Mouse (Mus musculus): ENCODE measurements around the gene Tmsb4x. TPM values are rescaled to one million over a fixed set of nuclear protein-coding genes. Genes with fewer than 3 reads are reported as not detected.

The Tmsb4x gene
- polyA plus RNA-seq, 1 experiment from 2014 or later = 2,801 TPM

DNA sequence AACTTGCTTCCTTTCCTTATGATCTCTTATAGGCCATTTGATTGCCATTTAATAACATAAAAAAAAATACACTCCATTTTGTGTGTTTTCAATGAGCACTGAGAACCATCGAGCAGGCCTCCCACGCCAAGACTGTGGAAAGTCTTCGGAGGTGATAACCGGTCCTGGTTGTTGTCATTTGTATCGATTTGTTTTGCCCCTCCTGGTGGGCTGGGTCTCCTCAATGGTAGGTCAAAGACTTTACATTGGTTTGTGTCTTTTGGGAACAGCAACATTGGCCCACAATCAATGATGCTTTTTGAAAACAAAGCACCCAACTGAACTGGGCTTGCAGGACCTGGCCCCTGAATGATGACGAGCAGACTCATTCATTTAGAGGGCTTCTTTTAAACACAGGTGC lies 18.6 kb upstream of the Tmsb4x start:
- 84% methylated on average over 6 of the region's 6 CpGs for WGBS
- no peak overlapping the region for H3K9ac ChIP-seq (ENCODE audit: low read length)
- H3K4me3 ChIP-seq (ENCODE audit: control insufficient read depth in 1 of 2, insufficient read depth in 1 of 2, low read depth in 1 of 2, low read length in 2 of 2) = no peak overlapping the region
- ATAC-seq (ENCODE audit: insufficient number of reproducible peaks, insufficient read depth, low FRiP score, low read depth) = no peak
- no peaks in the 10 kb centered on the region for H3K36me3 ChIP-seq (ENCODE audit: control insufficient read depth, insufficient read depth, low read length)
- no peak overlapping the region for H3K27ac ChIP-seq (replicated peaks in 1 of 2; ENCODE audit: control insufficient read depth in 1 of 2, insufficient read depth in 1 of 2, low read depth in 2 of 2, low read length in 2 of 2)
- no peaks in the 10 kb centered on the region for H3K9me3 ChIP-seq (ENCODE audit: control insufficient read depth, low read length)
- no peaks in the 10 kb centered on the region for H3K27me3 ChIP-seq (ENCODE audit: control insufficient read depth, insufficient read depth, low read length)
- no peak overlapping the region for H3K4me2 ChIP-seq (ENCODE audit: low read length)
- H3K4me1 ChIP-seq (ENCODE audit: control insufficient read depth in 2 of 2, insufficient read depth in 2 of 2, low read length in 2 of 2) = 0 out of 4 replicates have a peak, but pooled peaks cover 0 to 2% of the 10 kb centered on the region in 2 experiments

DNA sequence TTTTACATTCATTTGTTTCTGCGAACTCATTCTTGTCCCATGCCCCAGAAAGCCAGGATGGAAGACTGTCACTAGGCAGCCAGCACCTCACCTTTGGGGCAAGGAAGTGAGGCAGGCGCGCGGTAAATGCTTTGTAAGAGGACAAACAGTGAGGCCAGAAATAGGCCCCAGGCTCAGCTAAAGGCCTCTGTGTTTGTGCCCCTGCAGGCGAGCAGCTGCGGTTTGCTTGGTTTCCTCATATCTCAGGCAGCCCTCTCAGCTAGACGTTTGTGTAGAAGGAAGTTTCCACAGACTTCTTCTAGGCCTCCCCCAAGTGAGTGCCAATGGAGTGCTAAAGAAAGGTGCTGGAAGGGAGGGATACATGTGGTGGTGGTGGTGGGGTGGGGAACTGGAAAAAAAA lies 18.0 kb upstream of the Tmsb4x start:
- Histone ChIP-seq H3K9me3 (ENCODE audit: control insufficient read depth, low read length) (no peaks in the 10 kb centered on the region), H3K27ac (replicated peaks in 1 of 2; ENCODE audit: control insufficient read depth in 1 of 2, insufficient read depth in 1 of 2, low read depth in 2 of 2, low read length in 2 of 2) (no peak overlapping the region), H3K4me1 (ENCODE audit: control insufficient read depth in 2 of 2, insufficient read depth in 2 of 2, low read length in 2 of 2) (0 out of 4 replicates have a peak, but pooled peaks cover 0 to 2% of the 10 kb centered on the region in 2 experiments), H3K4me2 (ENCODE audit: low read length) (no peak overlapping the region), H3K9ac (ENCODE audit: low read length) (no peak overlapping the region), H3K27me3 (ENCODE audit: control insufficient read depth, insufficient read depth, low read length) (no peaks in the 10 kb centered on the region), H3K36me3 (ENCODE audit: control insufficient read depth, insufficient read depth, low read length) (no peaks in the 10 kb centered on the region), H3K4me3 (ENCODE audit: control insufficient read depth in 1 of 2, insufficient read depth in 1 of 2, low read depth in 1 of 2, low read length in 2 of 2) (no peak overlapping the region)
- ATAC-seq (ENCODE audit: insufficient number of reproducible peaks, insufficient read depth, low FRiP score, low read depth) = no peak
- 70% methylated on average over 7 of the region's 7 CpGs for WGBS

DNA sequence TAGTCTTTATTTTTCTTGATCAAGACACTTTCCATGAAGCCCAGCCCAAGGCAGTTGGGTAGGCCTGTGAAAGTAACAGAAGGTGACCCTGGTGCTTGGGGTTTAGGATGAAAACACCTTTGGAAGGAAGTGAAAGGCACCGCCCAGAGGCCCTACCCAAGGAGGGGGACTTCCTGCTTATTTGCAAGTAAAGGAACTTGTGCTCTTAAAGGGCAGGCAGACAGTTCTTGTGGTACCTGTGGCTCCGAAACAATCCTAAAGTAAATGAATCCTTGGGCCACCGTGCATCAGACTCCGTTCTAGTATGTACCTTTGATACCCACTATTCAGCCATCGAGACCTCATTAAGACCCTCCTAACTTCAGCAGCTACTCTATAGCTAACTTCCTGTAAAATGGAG lies 17.5 kb upstream of the Tmsb4x start:
- H3K9me3 ChIP-seq (ENCODE audit: control insufficient read depth, low read length) = no peaks in the 10 kb centered on the region
- 84% methylated on average over 5 of the region's 5 CpGs for WGBS
- H3K4me1 ChIP-seq (ENCODE audit: control insufficient read depth in 2 of 2, insufficient read depth in 2 of 2, low read length in 2 of 2) = 0 out of 4 replicates have a peak, but pooled peaks cover 0 to 2% of the 10 kb centered on the region in 2 experiments
- no peaks in the 10 kb centered on the region for H3K27me3 ChIP-seq (ENCODE audit: control insufficient read depth, insufficient read depth, low read length)
- no peak overlapping the region for H3K9ac ChIP-seq (ENCODE audit: low read length)
- H3K4me2 ChIP-seq (ENCODE audit: low read length) = no peak overlapping the region
- no peak overlapping the region for H3K4me3 ChIP-seq (ENCODE audit: control insufficient read depth in 1 of 2, insufficient read depth in 1 of 2, low read depth in 1 of 2, low read length in 2 of 2)
- ATAC-seq (ENCODE audit: insufficient number of reproducible peaks, insufficient read depth, low FRiP score, low read depth) = no peak
- H3K36me3 ChIP-seq (ENCODE audit: control insufficient read depth, insufficient read depth, low read length) = no peaks in the 10 kb centered on the region
- no peak overlapping the region for H3K27ac ChIP-seq (replicated peaks in 1 of 2; ENCODE audit: control insufficient read depth in 1 of 2, insufficient read depth in 1 of 2, low read depth in 2 of 2, low read length in 2 of 2)

DNA sequence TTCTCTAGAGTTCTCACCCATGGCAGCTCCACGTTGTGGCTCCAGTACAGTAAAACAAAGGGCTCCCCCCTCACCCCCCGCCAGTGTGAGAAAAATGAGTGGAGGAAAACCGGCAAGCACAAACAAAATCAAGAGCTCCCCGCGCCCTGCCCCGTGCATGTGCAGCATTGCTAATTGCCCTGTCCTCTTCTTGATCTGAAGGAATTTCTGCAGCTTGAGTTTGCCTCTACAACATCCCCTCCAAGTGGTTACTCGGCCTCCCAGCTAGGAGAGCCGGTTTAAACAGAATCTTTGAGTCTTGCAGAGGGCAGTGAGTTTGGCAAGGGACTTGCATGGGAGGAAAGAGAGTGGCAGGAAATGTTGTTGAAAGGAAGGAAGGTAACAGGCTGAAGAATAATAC lies 3.6 kb upstream of the Tmsb4x start:
- H3K9me3 ChIP-seq (ENCODE audit: control insufficient read depth, low read length) = no peaks in the 10 kb centered on the region
- H3K27ac ChIP-seq (replicated peaks in 1 of 2; ENCODE audit: control insufficient read depth in 1 of 2, insufficient read depth in 1 of 2, low read depth in 2 of 2, low read length in 2 of 2) = 0 out of 4 replicates have a peak overlapping the region, but pooled peaks of 1 of the 2 experiments have one; percentile 37
- peaks cover 5% of the 10 kb centered on the region in 2 experiments; a peak in 2 of 4 replicates for H3K4me1 ChIP-seq (ENCODE audit: control insufficient read depth in 2 of 2, insufficient read depth in 2 of 2, low read length in 2 of 2)
- no peaks in the 10 kb centered on the region for H3K36me3 ChIP-seq (ENCODE audit: control insufficient read depth, insufficient read depth, low read length)
- no peak for ATAC-seq (ENCODE audit: insufficient number of reproducible peaks, insufficient read depth, low FRiP score, low read depth)
- H3K9ac ChIP-seq (ENCODE audit: low read length) = no peak overlapping the region
- no peaks in the 10 kb centered on the region for H3K27me3 ChIP-seq (ENCODE audit: control insufficient read depth, insufficient read depth, low read length)
- no peak overlapping the region for H3K4me3 ChIP-seq (ENCODE audit: control insufficient read depth in 1 of 2, insufficient read depth in 1 of 2, low read depth in 1 of 2, low read length in 2 of 2)
- 20% methylated on average over 8 of the region's 8 CpGs for WGBS
- H3K4me2 ChIP-seq (ENCODE audit: low read length) = peak overlapping the region; percentile 44

DNA sequence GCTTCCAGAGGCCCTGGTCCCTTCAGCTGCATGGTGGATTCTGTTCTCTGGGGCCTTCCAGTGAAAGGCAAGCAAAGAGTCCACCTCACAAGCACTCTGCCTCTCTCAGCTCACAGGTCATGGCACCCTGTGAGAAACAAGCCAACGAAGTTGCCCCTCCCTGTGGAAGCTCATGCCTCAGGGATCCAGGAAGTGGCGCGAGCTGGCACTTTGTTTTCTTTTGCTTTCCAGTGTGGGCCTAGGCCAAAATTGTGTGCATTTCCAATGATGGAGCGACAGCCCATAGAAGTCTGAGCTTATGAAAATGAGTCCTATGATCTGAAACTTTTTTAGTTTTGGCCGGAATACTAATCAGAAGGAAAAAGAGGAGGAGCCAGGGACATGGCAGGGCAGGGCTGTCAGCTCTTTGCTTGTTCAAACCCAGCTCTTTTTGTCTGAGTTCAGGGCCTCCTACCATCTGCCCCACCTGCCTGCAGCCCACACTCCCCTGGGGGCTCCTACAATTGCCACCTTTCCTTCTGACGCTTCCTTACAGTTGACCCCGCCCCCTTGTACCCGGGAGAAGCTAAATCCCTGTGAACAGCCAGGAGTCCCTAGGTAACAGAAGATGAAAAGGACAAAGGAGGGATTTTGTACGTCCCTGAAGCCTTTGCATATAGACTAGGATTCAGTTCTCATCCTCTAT lies 2.9 kb upstream of the Tmsb4x start:
- Histone ChIP-seq H3K9ac (ENCODE audit: low read length) (no peak overlapping the region), H3K27me3 (ENCODE audit: control insufficient read depth, insufficient read depth, low read length) (no peaks in the 10 kb centered on the region), H3K27ac (replicated peaks in 1 of 2; ENCODE audit: control insufficient read depth in 1 of 2, insufficient read depth in 1 of 2, low read depth in 2 of 2, low read length in 2 of 2) (0 out of 4 replicates have a peak overlapping the region, but pooled peaks of 1 of the 2 experiments have one; percentile 37), H3K4me3 (ENCODE audit: control insufficient read depth in 1 of 2, insufficient read depth in 1 of 2, low read depth in 1 of 2, low read length in 2 of 2) (no peak overlapping the region), H3K4me1 (ENCODE audit: control insufficient read depth in 2 of 2, insufficient read depth in 2 of 2, low read length in 2 of 2) (peaks cover 5% of the 10 kb centered on the region in 2 experiments; a peak in 3 of 4 replicates), H3K9me3 (ENCODE audit: control insufficient read depth, low read length) (no peaks in the 10 kb centered on the region), H3K36me3 (ENCODE audit: control insufficient read depth, insufficient read depth, low read length) (peaks cover 5% of the 10 kb centered on the region), H3K4me2 (ENCODE audit: low read length) (no peak overlapping the region)
- 59% methylated on average over 9 of the region's 9 CpGs for WGBS
- no peak for ATAC-seq (ENCODE audit: insufficient number of reproducible peaks, insufficient read depth, low FRiP score, low read depth)

DNA sequence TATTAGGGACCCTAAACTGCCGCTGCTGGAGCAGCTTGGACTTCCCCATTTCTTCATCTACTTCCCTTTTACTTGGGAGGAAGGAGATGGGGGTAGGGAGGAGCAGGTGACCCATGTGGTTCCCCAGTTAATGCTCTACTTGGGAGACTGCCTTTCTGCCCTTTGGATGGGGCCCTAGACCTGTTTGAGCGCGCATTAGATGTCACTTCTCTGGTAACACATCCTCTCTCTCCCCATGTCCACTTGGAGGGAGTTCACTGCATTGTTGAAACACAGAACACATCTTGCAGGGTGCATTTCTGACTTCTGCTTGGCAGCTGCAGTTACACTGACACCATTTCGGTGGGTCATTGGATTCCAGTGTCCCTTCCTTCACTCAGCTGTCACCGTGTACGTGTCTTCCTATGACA lies 1.2 kb upstream of the Tmsb4x start:
- Histone ChIP-seq H3K4me2 (ENCODE audit: low read length) (peak overlapping the region; percentile 63), H3K9me3 (ENCODE audit: control insufficient read depth, low read length) (no peaks in the 10 kb centered on the region), H3K9ac (ENCODE audit: low read length) (peak overlapping the region; percentile 21; the same call in 1 of the 2 replicates), H3K27ac (replicated peaks in 1 of 2; ENCODE audit: control insufficient read depth in 1 of 2, insufficient read depth in 1 of 2, low read depth in 2 of 2, low read length in 2 of 2) (peak overlapping the region; percentile 52 to 75), H3K4me3 (ENCODE audit: control insufficient read depth in 1 of 2, insufficient read depth in 1 of 2, low read depth in 1 of 2, low read length in 2 of 2) (no peak overlapping the region), H3K4me1 (ENCODE audit: control insufficient read depth in 2 of 2, insufficient read depth in 2 of 2, low read length in 2 of 2) (peaks cover 5% of the 10 kb centered on the region in 2 experiments; a peak in 3 of 4 replicates), H3K27me3 (ENCODE audit: control insufficient read depth, insufficient read depth, low read length) (no peaks in the 10 kb centered on the region), H3K36me3 (ENCODE audit: control insufficient read depth, insufficient read depth, low read length) (peaks cover 10% of the 10 kb centered on the region)
- no peak for ATAC-seq (ENCODE audit: insufficient number of reproducible peaks, insufficient read depth, low FRiP score, low read depth)
- WGBS = 27% methylated on average over 6 of the region's 6 CpGs

DNA sequence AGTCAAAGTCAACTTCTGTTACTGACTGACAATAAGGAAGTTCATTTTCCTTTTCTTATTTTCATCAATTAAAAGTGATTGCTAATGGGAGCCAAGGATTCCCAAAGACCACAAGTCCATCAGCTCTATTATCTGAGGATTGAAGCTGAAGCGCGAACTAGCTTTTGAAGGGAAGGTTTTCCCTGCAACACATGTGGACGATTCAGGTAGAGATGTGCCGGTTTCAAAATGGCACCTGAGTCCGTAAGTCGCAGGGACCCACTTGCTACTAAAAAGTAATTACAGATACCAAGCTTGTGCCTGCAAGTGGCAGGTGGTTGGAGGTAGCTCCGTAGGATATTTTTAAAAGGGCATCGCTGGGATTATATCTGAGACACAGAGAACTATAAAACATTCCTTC lies 713 bp upstream of the Tmsb4x start:
- H3K9me3 ChIP-seq (ENCODE audit: control insufficient read depth, low read length) = no peaks in the 10 kb centered on the region
- peaks cover 10% of the 10 kb centered on the region for H3K36me3 ChIP-seq (ENCODE audit: control insufficient read depth, insufficient read depth, low read length)
- H3K4me2 ChIP-seq (ENCODE audit: low read length) = peak overlapping the region; percentile 63
- no peak for ATAC-seq (ENCODE audit: insufficient number of reproducible peaks, insufficient read depth, low FRiP score, low read depth)
- H3K4me1 ChIP-seq (ENCODE audit: control insufficient read depth in 2 of 2, insufficient read depth in 2 of 2, low read length in 2 of 2) = peaks cover 5% of the 10 kb centered on the region in 2 experiments; a peak in 3 of 4 replicates
- WGBS = 53% methylated on average over 8 of the region's 8 CpGs
- H3K27me3 ChIP-seq (ENCODE audit: control insufficient read depth, insufficient read depth, low read length) = no peaks in the 10 kb centered on the region
- H3K27ac ChIP-seq (replicated peaks in 1 of 2; ENCODE audit: control insufficient read depth in 1 of 2, insufficient read depth in 1 of 2, low read depth in 2 of 2, low read length in 2 of 2) = peak overlapping the region; percentile 66 to 75; a peak in 3 of 4 replicates
- peak overlapping the region; percentile 91 for H3K9ac ChIP-seq (ENCODE audit: low read length)
- peak overlapping the region; percentile 63 to 93; a peak in 3 of 4 replicates for H3K4me3 ChIP-seq (ENCODE audit: control insufficient read depth in 1 of 2, insufficient read depth in 1 of 2, low read depth in 1 of 2, low read length in 2 of 2)
